Mouse (Mus musculus): ENCODE results near the gene Gpat2.

DNA sequence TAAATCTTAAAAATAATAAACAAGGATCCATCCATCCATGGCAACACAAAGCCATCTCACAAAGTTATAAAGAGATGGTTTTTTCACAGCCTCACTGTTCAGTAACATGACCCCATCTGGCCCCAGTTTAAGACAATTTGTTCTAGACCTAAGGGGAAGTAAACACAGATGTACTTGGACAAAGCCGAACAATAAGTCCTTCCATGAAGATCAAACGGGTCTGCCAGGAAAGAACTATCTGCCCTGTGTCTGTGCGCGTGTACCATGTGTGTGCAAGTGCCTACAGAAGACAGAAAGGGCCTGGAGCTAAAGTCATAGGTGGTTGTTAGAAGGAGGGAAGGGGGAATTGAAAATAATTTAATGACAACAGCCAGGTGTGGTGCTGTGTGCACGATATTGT lies 45.2 kb downstream of the Gpat2 start:
- TF ChIP-seq CTCF (IDR thresholded peaks at IDR 0.05; ENCODE audit: borderline replicate concordance, insufficient read depth, low read depth, low read length): no peak
- no peak for TF ChIP-seq POLR2A (IDR thresholded peaks at IDR 0.05; ENCODE audit: borderline replicate concordance, insufficient read depth, low read length)
